Mouse (Mus musculus) olfactory bulb, adult 2 months (tissue): Measurements from ENCODE around the gene Gga3. TPM values are rescaled to one million over a fixed set of nuclear protein-coding genes. Genes with fewer than 3 reads are reported as not detected.
A peak's percentile ranks its signal among the peaks of the same experiment; 100 is the strongest.

Experiments used
- H3K27ac ChIP-seq: fragments of 200-500 bp; 2 replicates; pipeline ENCODE4 v1.5.1; 2012; ENCODE audit warnings: low read depth, low read length; ENCODE audit not compliant: insufficient read depth
- H3K4me1 ChIP-seq: fragments of 200-500 bp; 2 replicates; pipeline ENCODE4 v1.6.1; 2012; ENCODE audit warnings: low read length; ENCODE audit not compliant: control insufficient read depth, insufficient read depth
- H3K4me3 ChIP-seq: fragments of 200-500 bp; 2 replicates; pipeline ENCODE4 v1.5.1; 2012; ENCODE audit warnings: mild to moderate bottlenecking, low read depth, low read length, moderate library complexity; ENCODE audit not compliant: insufficient read depth
- CTCF ChIP-seq: fragments of 200-500 bp; IDR thresholded peaks from 2 replicates; pipeline ENCODE4 v1.5.1; 2012; ENCODE audit warnings: low read depth, mild to moderate bottlenecking, low read length, moderate library complexity; ENCODE audit not compliant: insufficient read depth
- POLR2A ChIP-seq: fragments of 200-500 bp; IDR thresholded peaks from 2 replicates; pipeline ENCODE4 v1.6.1; 2012; ENCODE audit warnings: mild to moderate bottlenecking, low read depth, low read length, moderate library complexity; ENCODE audit not compliant: insufficient read depth
- WGBS: fragments of 180-500 bp; shearing (Covaris S2); methylation state at CpG from one replicate; pipeline ENCODE4 v1.1.7; 2018; 5-methylcytosine and 5-hydroxymethylcytosine counted together
- polyA plus RNA-seq: library from polyadenylated mRNA; stranded (reverse); fragments of >200 nt; gene quantifications from 2 replicates; pipeline ENCODE4 v1.2.4, GENCODE M21; 2012; ENCODE audit warnings: low replicate concordance; ENCODE audit not compliant: missing spikeins, insufficient read depth, insufficient read length

The Gga3 gene
- polyA plus RNA-seq, 1 experiment: 79.7 TPM

DNA sequence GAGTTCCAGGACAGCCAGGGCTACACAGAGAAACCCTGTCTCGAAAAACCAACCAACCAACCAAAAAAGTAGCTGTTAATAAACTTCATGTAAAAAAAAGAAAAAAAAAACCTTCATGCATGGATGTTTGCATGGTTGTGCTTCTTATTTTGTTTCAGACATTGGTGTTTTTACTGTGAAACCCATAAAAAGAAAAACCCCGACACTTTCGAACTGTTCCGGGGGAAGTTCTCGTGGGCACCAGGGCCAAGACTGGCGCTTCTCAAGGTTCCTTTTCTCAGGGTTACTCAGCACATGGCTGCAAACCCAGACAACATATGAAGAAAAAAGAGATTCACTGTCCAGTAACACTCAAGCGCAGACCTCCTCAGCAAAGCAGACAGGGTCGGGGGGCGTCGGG is 29.0 kb upstream of the Gga3 start:
- WGBS: 86% methylated on average over 10 of the region's 10 CpGs
- TF ChIP-seq CTCF: no peak
- no peak for TF ChIP-seq POLR2A
- no peak overlapping the region for H3K4me3 ChIP-seq
- H3K4me1 ChIP-seq: peaks cover 2% of the 10 kb centered on the region; the same call in 1 of the 2 replicates
- H3K27ac ChIP-seq: no peak overlapping the region

DNA sequence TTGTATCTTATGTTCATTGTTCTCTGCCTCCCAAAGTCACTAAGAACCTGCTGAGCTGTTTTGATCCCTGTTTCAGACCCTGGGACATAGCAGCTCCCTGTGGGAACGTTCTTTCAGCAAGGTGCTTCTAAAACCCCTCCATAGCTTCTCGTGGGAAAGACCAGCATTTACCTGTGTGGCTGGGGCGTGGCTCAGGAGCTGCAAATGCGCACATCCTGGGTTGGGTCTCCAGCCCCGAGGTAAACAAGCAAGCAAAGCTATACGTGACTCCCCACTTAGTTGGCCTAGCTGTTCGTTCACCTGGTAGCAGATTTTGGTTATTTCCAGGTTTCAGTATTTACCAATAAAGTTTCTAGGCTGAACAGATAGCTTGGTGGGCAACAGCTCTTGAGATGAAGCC is 28.4 kb upstream of the Gga3 start:
- no peak overlapping the region for H3K27ac ChIP-seq
- TF ChIP-seq POLR2A (no peak), CTCF (no peak)
- peaks cover 2% of the 10 kb centered on the region; the same call in 1 of the 2 replicates for H3K4me1 ChIP-seq
- H3K4me3 ChIP-seq: no peak overlapping the region
- 82% methylated on average over 7 of the region's 7 CpGs for WGBS

DNA sequence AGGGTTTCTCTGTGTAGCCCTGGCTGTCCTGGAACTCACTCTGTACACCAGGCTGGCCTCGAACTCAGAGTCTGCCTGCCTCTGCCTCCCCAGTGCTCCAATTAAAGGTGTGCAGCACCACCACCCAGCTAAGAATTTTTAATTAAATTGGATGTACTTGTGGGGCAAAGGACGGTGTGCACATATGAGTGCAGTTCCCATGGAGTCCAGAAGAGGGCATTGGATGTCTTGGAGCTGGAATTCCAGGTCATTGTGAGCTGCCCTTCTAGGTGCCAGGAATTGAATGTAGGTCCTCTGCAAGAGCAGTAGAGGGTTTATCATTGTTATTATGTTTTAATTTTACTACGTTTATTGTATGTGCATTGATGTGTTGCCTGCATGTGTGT is 27.6 kb upstream of the Gga3 start:
- WGBS: 18% methylated on average over 3 of the region's 3 CpGs
- Histone ChIP-seq H3K4me3 (no peak overlapping the region), H3K27ac (no peak overlapping the region), H3K4me1 (peaks cover 2% of the 10 kb centered on the region; the same call in 1 of the 2 replicates)
- TF ChIP-seq CTCF (no peak), POLR2A (no peak)

DNA sequence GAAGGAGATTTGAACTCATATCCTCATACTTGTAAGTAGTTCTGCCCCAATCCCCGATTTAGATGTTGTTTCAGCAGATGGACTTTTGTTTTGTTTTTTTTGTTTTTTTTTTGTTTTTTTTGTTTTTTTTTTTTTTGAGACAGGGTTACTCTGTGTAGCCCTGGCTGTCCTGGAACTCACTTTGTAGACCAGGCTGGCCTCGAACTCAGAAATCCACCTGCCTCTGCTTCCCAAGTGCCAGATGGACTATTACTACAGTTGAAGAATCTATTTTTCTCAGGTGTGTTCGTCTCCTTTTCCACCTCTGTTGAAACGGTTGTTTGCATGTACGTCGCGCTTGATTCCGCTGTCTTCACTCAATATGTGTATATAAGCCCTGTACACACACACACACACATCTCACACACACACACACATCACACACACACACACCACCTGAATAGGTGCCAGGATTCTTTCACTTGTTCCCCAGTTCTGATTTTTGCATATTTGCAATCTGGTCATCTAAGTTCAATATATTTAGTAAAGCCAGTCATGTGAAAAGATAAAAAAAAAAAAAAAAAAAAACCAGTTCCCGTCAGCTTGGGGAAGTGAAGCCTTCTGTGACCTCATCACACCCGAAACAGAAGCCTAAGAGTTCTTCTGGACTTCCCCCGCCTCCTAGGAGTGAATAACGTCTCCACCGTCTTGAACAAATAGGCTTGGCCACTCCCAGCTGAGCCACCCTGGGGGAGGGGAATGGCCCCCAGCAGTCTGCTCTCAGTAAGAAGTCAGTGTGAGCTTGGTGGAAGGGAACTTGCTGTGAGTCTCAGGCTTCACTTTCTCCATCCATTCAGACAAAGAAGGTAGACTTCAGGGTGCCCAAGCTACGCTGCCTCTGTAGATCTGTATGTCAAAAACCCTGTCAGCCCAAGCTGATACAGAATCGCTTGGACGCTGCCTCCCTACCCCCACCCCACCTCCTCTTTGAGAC is 27.0 kb upstream of the Gga3 start:
- WGBS: 49% methylated on average over 16 of the region's 16 CpGs
- no peak overlapping the region for H3K4me3 ChIP-seq
- peaks cover 6% of the 10 kb centered on the region for H3K4me1 ChIP-seq
- TF ChIP-seq CTCF (no peak), POLR2A (no peak)
- no peak overlapping the region for H3K27ac ChIP-seq

DNA sequence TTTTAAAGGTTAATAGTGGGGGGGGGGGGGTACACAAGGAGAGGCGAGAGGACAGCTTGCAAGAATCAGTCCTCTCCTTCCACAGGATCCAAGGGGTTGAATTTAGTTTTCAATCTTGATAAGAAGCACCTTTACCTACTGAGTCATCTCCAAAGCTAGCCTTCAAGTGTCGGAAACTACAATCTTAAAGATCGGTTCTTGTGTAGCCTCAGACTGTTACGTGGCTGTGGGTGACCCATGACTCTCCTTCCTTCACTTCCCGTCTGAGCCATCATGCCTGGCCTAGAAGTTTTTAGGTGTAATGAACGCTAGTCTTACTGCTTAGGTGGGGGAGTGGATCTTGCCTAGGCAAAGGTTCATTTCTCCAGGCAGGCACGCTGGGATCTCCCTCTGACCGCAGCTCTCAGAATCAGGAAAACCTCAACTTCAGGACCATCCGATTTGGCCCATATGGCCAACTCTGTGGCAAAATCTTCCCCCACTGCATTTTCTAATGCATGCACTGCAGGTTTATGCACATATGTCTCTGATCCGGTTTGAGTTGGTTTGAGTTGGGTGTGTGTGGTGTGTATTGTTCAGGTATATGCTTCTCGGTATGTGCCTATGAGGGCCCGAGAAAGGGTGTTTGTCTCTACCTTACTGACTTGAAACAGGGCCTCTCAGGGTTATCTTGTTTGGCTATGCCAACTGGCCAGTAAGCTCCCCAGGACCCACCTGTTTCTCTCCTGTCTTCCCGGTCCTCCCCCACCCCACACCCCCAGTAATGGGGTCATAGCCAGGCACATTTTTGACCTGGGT is 26.1 kb upstream of the Gga3 start:
- no peak for TF ChIP-seq POLR2A
- no peak for TF ChIP-seq CTCF

DNA sequence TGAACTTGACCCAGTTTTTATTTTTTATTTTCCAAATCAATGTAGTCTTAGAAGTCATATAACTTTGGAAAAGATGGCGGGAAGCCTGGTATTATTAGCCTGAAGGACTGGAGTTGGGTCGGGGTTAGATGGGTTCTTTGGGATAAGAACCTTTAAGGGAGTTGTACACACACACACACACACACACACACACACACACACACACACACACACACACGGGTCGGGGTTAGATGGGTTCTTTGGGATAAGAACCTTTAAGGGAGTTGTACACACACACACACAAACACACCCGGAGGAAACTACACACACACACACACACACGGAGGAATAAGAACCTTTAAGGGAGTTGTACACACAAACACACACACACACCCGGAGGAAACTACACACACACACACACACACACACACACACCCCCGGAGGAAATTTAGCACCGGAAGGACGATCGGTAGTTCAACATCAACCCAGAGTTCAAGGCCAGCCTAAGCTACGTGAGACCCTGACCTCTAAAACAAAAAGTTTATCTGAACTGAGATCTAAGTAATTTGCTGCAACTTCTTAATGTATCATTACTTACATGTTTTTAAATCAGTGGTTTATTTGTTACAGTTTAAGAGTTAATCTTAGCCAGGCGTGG is 24.7 kb upstream of the Gga3 start:
- WGBS: 52% methylated on average over 13 of the region's 13 CpGs
- TF ChIP-seq CTCF (no peak), POLR2A (no peak)
- H3K27ac ChIP-seq: no peak overlapping the region
- H3K4me1 ChIP-seq: peaks cover 7% of the 10 kb centered on the region
- H3K4me3 ChIP-seq: 0 out of 2 replicates have a peak overlapping the region, but pooled peaks have one; percentile 6

More for the DNA sequence above, 26.1 kb upstream of the Gga3 start:
- Histone ChIP-seq H3K4me1 (peaks cover 7% of the 10 kb centered on the region), H3K27ac (no peak overlapping the region), H3K4me3 (no peak overlapping the region)
- 87% methylated on average over 13 of the region's 13 CpGs for WGBS

DNA sequence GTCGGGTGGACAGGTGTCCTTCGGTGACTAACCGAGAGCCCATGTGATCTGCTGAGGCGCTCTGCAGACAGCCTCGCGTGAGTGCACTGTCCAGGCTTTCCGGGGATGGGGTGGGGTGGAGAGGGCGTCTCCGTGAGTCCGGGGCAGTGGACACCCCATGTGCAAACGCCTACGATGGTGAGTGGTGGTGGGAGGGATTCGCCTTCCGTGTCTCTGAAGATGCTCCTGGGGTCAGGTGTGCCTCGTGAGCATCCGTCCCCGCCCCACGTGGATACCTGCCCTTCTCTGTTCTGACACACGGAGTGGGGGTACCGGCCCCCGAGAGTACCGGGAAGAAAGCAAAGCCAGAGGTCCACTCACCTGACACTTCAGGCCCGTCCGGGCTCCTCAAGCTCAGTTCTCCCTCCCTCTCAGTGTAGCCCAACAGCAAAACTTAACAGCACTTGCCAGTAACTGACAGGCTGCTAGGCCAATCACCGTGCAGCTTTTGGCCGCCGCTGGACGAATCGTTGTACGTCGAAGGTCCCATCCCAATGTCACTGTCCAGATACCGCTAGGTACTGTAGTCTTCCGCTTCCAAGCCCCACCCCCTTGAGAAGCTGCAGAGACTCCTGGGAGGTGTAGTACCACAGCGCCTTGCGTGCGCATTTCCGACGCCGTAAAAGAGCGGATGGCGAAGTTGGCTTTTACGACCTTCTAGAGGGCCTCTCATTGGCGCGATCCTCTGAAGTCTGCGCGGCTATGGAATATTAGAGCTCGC is 24.0 kb upstream of the Gga3 start, which contains the start of gene Slc25a19:
Gene Slc25a19 (minus strand): TSS at position 591 of the 760 bp plus-strand sequence.
- Histone ChIP-seq H3K27ac (no peak within 1 kb of the TSS), H3K4me3 (peak within 1 kb of the TSS; percentile 76), H3K4me1 (peaks cover 7% of the 10 kb centered on the region)
- TF ChIP-seq CTCF (no peak), POLR2A (no peak)
- under 1% methylated on average over 47 of the region's 47 CpGs for WGBS

DNA sequence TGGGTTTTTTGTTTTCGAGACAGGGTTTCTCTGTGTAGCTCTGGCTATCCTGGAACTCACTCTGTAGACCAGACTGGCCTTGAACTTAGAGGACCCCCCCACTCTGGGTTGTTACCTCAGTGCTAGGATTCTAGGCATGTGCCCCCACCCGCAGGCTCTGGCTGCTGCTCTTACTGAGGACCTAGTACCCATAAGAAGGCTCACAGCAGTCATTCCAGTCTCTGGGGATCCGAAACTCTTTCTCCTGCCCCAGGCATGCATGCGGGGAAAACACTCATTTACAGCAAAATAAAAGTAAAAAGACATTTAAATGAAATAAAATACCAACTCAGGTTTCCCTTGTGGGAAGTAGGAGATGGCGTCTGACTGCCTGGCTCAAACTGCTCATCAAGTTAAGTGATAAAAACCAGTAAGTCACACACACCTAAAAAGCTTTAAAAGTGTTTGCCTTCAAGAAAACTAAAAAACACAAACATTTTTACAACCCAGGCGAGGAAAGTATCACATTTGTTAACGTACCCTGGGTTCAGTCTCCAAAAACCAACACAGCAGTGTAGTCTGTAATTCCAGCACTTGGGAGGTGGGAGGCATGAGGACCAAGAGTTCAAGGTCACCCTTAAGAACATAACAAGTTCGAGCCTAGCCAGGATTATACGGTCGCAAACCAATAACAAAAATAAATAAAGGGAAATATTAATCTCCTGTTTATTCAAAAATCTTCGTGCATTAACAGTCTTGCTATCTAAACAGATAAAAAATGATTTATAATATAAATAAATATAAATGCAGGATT is 23.2 kb upstream of the Gga3 start:
- H3K4me3 ChIP-seq: peak overlapping the region; percentile 76
- TF ChIP-seq POLR2A (no peak), CTCF (no peak)
- WGBS: 41% methylated on average over 11 of the region's 11 CpGs
- no peak overlapping the region for H3K27ac ChIP-seq
- peaks cover 7% of the 10 kb centered on the region for H3K4me1 ChIP-seq
